Mouse (Mus musculus) heart, postnatal 0 days (tissue): ENCODE data around the gene Slc22a21.

Experiments
- CTCF ChIP-seq: IDR thresholded peaks from 2 replicates; pipeline ENCODE4 v1.5.1; 2016; ENCODE audit warnings: antibody characterized with exemption, control low read depth, low read depth
- EP300 ChIP-seq: IDR thresholded peaks from 2 replicates; pipeline ENCODE4 v1.6.1; 2016; ENCODE audit warnings: antibody characterized with exemption, low read depth

DNA sequence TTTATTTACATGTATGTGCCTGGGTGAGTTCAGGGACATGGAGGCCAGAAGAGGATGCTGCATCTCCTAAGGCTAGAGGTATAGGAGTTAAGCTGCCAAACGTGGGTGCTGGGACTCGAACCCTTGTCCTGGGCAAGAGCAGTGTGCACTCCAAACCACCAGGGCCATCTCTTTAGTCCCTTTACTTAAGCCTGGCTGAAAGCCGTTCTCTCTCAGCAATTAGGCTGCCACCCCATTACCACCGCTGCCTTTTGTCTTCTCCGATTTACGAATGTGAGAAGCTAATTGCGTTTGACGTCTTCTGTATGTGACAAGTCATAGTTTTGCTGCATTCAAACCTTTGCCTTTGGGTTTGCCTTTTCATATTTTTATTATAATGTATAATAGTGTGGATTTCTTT, 35.9 kb upstream of the Slc22a21 start:
- TF ChIP-seq CTCF (no peak), EP300 (no peak)
